Mouse (Mus musculus): Measurements from ENCODE around the gene Col1a1. TPM values are rescaled to one million over a fixed set of nuclear protein-coding genes. Genes with fewer than 3 reads are reported as not detected.
"Not testable (repeated sequence)": the region's sequence is repeated elsewhere in the genome, so short reads cannot be mapped to it uniquely, and the experiment has no call there.

Col1a1 gene
- polyA plus RNA-seq, 1 experiment from 2014 or later = 1,170 TPM

- peaks cover 17% of the 10 kb centered on the region for H3K4me1 ChIP-seq
- no peak overlapping the region for H3K4me2 ChIP-seq (replicated peaks)
- 75% methylated on average over 5 of the region's 5 CpGs for WGBS
- no peak for ATAC-seq (ENCODE audit: low FRiP score, low read depth)
- H3K9ac ChIP-seq = 0 out of 2 replicates have a peak overlapping the region, but pooled peaks have one; percentile 4
- H3K4me3 ChIP-seq = no peak overlapping the region
- no peaks in the 10 kb centered on the region for H3K27me3 ChIP-seq
- H3K36me3 ChIP-seq = no peaks in the 10 kb centered on the region
- H3K27ac ChIP-seq = no peak overlapping the region
- no peaks in the 10 kb centered on the region for H3K9me3 ChIP-seq
These were observed 26.6 kb downstream of the Col1a1 start for GRCm38 (mm10) chr11:94962534-94963101.

- H3K9ac ChIP-seq = no peak within 1 kb of the TSS
- H3K4me1 ChIP-seq = 0 out of 2 replicates have a peak, but pooled peaks cover 5% of the 10 kb centered on the region
- peaks cover 6% of the 10 kb centered on the region; the same call in 1 of the 2 replicates for H3K27me3 ChIP-seq
- H3K4me3 ChIP-seq = no peak within 1 kb of the TSS
- no peak for ATAC-seq (ENCODE audit: low FRiP score, low read depth)
- no peak within 1 kb of the TSS for H3K4me2 ChIP-seq (replicated peaks)
- H3K27ac ChIP-seq = no peak within 1 kb of the TSS
- no peaks in the 10 kb centered on the region for H3K36me3 ChIP-seq
- 34% methylated on average over 4 of the region's 4 CpGs for WGBS
- no peaks in the 10 kb centered on the region for H3K9me3 ChIP-seq
These were observed 31.4 kb downstream of the Col1a1 start, which contains the start of gene Hils1 for GRCm38 (mm10) chr11:94967419-94967818. Hils1 (plus strand) TSS chr11:94967593.

- ATAC-seq (ENCODE audit: low FRiP score, low read depth) = no peak
- no peak overlapping the region for H3K27ac ChIP-seq
- no peak overlapping the region for H3K4me2 ChIP-seq (replicated peaks)
- 82% methylated on average over 7 of the region's 7 CpGs for WGBS
- H3K36me3 ChIP-seq = no peaks in the 10 kb centered on the region
- no peak overlapping the region for H3K4me3 ChIP-seq
- no peak overlapping the region for H3K9ac ChIP-seq
- peaks cover 6% of the 10 kb centered on the region; the same call in 1 of the 2 replicates for H3K27me3 ChIP-seq
- no peaks in the 10 kb centered on the region for H3K9me3 ChIP-seq
- no peaks in the 10 kb centered on the region for H3K4me1 ChIP-seq
These were observed 32.2 kb downstream of the Col1a1 start for GRCm38 (mm10) chr11:94968187-94968586.

GRCm38 (mm10) chr11:94969709-94970108 is 33.7 kb downstream of the Col1a1 start:
- H3K36me3 ChIP-seq; H3K27ac ChIP-seq; H3K9me3 ChIP-seq; H3K9ac ChIP-seq; H3K4me2 ChIP-seq (replicated peaks); H3K27me3 ChIP-seq; ATAC-seq (ENCODE audit: low FRiP score, low read depth); H3K4me1 ChIP-seq; H3K4me3 ChIP-seq: not testable (repeated sequence)
- WGBS = 94% methylated on average over 4 of the region's 4 CpGs

GRCm38 (mm10) chr11:94970210-94970943 is 34.4 kb downstream of the Col1a1 start:
- H3K4me1 ChIP-seq = no peaks in the 10 kb centered on the region
- H3K9ac ChIP-seq = no peak overlapping the region
- peaks cover 6% of the 10 kb centered on the region; the same call in 1 of the 2 replicates for H3K27me3 ChIP-seq
- no peak overlapping the region for H3K27ac ChIP-seq
- WGBS = 58% methylated on average over 15 of the region's 15 CpGs
- H3K4me2 ChIP-seq (replicated peaks) = no peak overlapping the region
- no peaks in the 10 kb centered on the region for H3K9me3 ChIP-seq
- no peak for ATAC-seq (ENCODE audit: low FRiP score, low read depth)
- no peaks in the 10 kb centered on the region for H3K36me3 ChIP-seq
- no peak overlapping the region for H3K4me3 ChIP-seq

- Histone ChIP-seq H3K9ac (no peak overlapping the region), H3K4me3 (no peak overlapping the region), H3K27me3 (peaks cover 6% of the 10 kb centered on the region; the same call in 1 of the 2 replicates), H3K9me3 (no peaks in the 10 kb centered on the region), H3K36me3 (no peaks in the 10 kb centered on the region), H3K27ac (no peak overlapping the region), H3K4me2 (replicated peaks) (0 out of 2 replicates have a peak overlapping the region, but pooled peaks have one; percentile 16), H3K4me1 (no peaks in the 10 kb centered on the region)
- no peak for ATAC-seq (ENCODE audit: low FRiP score, low read depth)
- 62% methylated on average over 16 of the region's 16 CpGs for WGBS
These were observed 36.0 kb downstream of the Col1a1 start for GRCm38 (mm10) chr11:94971895-94972615.

GRCm38 (mm10) chr11:94972887-94973286 is 36.9 kb downstream of the Col1a1 start:
- H3K36me3 ChIP-seq = no peaks in the 10 kb centered on the region
- no peak for ATAC-seq (ENCODE audit: low FRiP score, low read depth)
- H3K27me3 ChIP-seq = peaks cover 4% of the 10 kb centered on the region; the same call in 1 of the 2 replicates
- no peaks in the 10 kb centered on the region for H3K9me3 ChIP-seq
- 62% methylated on average over 5 of the region's 5 CpGs for WGBS
- H3K4me1 ChIP-seq = no peaks in the 10 kb centered on the region
- 0 out of 2 replicates have a peak overlapping the region, but pooled peaks have one; percentile 16 for H3K4me2 ChIP-seq (replicated peaks)
- no peak overlapping the region for H3K27ac ChIP-seq
- no peak overlapping the region for H3K4me3 ChIP-seq
- H3K9ac ChIP-seq = 0 out of 2 replicates have a peak overlapping the region, but pooled peaks have one; percentile 21

GRCm38 (mm10) chr11:94973313-94973712 is 37.3 kb downstream of the Col1a1 start:
- 48% methylated on average over 4 of the region's 4 CpGs for WGBS
- H3K9ac ChIP-seq = 0 out of 2 replicates have a peak overlapping the region, but pooled peaks have one; percentile 21
- peak; percentile 48; the same call in 1 of the 2 replicates for ATAC-seq (ENCODE audit: low FRiP score, low read depth)

GRCm38 (mm10) chr11:94974951-94975350 is 38.9 kb downstream of the Col1a1 start:
- no peak overlapping the region for H3K9ac ChIP-seq
- ATAC-seq (ENCODE audit: low FRiP score, low read depth) = no peak
- no peak overlapping the region for H3K4me3 ChIP-seq
- no peaks in the 10 kb centered on the region for H3K9me3 ChIP-seq
- 56% methylated on average over 2 of the region's 2 CpGs for WGBS
- no peaks in the 10 kb centered on the region for H3K36me3 ChIP-seq
- H3K4me2 ChIP-seq (replicated peaks) = no peak overlapping the region
- peaks cover 12% of the 10 kb centered on the region for H3K4me1 ChIP-seq
- peaks cover 3% of the 10 kb centered on the region; the same call in 1 of the 2 replicates for H3K27me3 ChIP-seq
- no peak overlapping the region for H3K27ac ChIP-seq

More at GRCm38 (mm10) chr11:94973313-94973712, 37.3 kb downstream of the Col1a1 start:
- Histone ChIP-seq H3K27ac (no peak overlapping the region), H3K4me2 (replicated peaks) (no peak overlapping the region), H3K4me3 (no peak overlapping the region), H3K27me3 (peaks cover 3% of the 10 kb centered on the region; the same call in 1 of the 2 replicates), H3K9me3 (no peaks in the 10 kb centered on the region), H3K4me1 (peaks cover 4% of the 10 kb centered on the region; the same call in 1 of the 2 replicates), H3K36me3 (no peaks in the 10 kb centered on the region)

GRCm38 (mm10) chr11:94976199-94976598 is 40.2 kb downstream of the Col1a1 start, which contains the start of gene Sgca:
Sgca (minus strand) TSS chr11:94976327.
- H3K36me3 ChIP-seq = no peaks in the 10 kb centered on the region
- no peak for ATAC-seq (ENCODE audit: low FRiP score, low read depth)
- H3K27me3 ChIP-seq = no peaks in the 10 kb centered on the region
- no peaks in the 10 kb centered on the region for H3K9me3 ChIP-seq
- H3K4me2 ChIP-seq (replicated peaks) = no peak within 1 kb of the TSS
- no peak within 1 kb of the TSS for H3K27ac ChIP-seq
- no peak within 1 kb of the TSS; the same call in 1 of the 2 replicates for H3K9ac ChIP-seq
- WGBS = 60% methylated on average over 5 of the region's 5 CpGs
- no peak within 1 kb of the TSS for H3K4me3 ChIP-seq
- peaks cover 12% of the 10 kb centered on the region for H3K4me1 ChIP-seq

- H3K9me3 ChIP-seq = no peaks in the 10 kb centered on the region
- H3K27me3 ChIP-seq = no peaks in the 10 kb centered on the region
- peak overlapping the region; percentile 33 for H3K4me3 ChIP-seq
- no peaks in the 10 kb centered on the region for H3K36me3 ChIP-seq
- peaks cover 12% of the 10 kb centered on the region for H3K4me1 ChIP-seq
- WGBS = 44% methylated on average over 9 of the region's 9 CpGs
- ATAC-seq (ENCODE audit: low FRiP score, low read depth) = peak; percentile 24; the same call in 1 of the 2 replicates
- H3K4me2 ChIP-seq (replicated peaks) = peak overlapping the region; percentile 60
- H3K27ac ChIP-seq = no peak overlapping the region
- H3K9ac ChIP-seq = peak overlapping the region; percentile 51; the same call in 1 of the 2 replicates
These were observed 42.3 kb downstream of the Col1a1 start for GRCm38 (mm10) chr11:94978178-94978915.
